9 mouse cellular contexts compared by ENCODE assay signal in genomic region chr12:102664052-102664448, GRCm38 (mm10).
"Had no signal": no experiment of that assay in that cellular context is flagged by ENCODE, and none has a peak within 500 bp of the region (broad histone marks: within the 10 kb centered on the region; RNA-seq: fewer than 3 reads in every experiment).

No protein-coding gene starts in this region.

- H3K9me3 ChIP-seq: liver, embryonic 13.5 days; neural tube, embryonic 13.5 days had no signal

- H3K4me3 ChIP-seq: limb, embryonic 12.5 days; liver, embryonic 13.5 days; neural tube, embryonic 13.5 days had no signal

- H3K27me3 ChIP-seq: limb, embryonic 12.5 days; liver, embryonic 13.5 days; neural tube, embryonic 13.5 days had no signal

- DNase-seq: kidney, postnatal 4 days; liver; liver, embryonic 13.5 days; liver, postnatal 0 days; midbrain, embryonic 14.5 days; retina, postnatal 1 day had no signal

- ATAC-seq: liver, postnatal 0 days had no signal

- H3K27ac ChIP-seq: kidney, postnatal 0 days; limb, embryonic 12.5 days; liver, embryonic 13.5 days; neural tube, embryonic 13.5 days had no signal

- H3K9ac ChIP-seq: limb, embryonic 12.5 days; liver, embryonic 13.5 days; liver, postnatal 0 days; neural tube, embryonic 13.5 days had no signal

- H3K36me3 ChIP-seq: limb, embryonic 12.5 days; liver, embryonic 13.5 days; neural tube, embryonic 13.5 days had no signal
